Mouse (Mus musculus) embryonic fibroblast, embryonic 13.5 days (primary cell): ENCODE measurements around the gene Ext2.

ENCODE experiments used
- CTCF ChIP-seq: IDR thresholded peaks from 2 replicates; pipeline ENCODE4 v1.5.1; 2011; ENCODE audit warnings: mild to moderate bottlenecking, control low read depth, low read length, moderate library complexity, borderline replicate concordance; ENCODE audit not compliant: insufficient read depth
- POLR2A ChIP-seq: IDR thresholded peaks from 2 replicates; pipeline ENCODE4 v1.6.1; 2011; ENCODE audit warnings: low read depth, mild to moderate bottlenecking, control low read depth, low read length, moderate library complexity

DNA sequence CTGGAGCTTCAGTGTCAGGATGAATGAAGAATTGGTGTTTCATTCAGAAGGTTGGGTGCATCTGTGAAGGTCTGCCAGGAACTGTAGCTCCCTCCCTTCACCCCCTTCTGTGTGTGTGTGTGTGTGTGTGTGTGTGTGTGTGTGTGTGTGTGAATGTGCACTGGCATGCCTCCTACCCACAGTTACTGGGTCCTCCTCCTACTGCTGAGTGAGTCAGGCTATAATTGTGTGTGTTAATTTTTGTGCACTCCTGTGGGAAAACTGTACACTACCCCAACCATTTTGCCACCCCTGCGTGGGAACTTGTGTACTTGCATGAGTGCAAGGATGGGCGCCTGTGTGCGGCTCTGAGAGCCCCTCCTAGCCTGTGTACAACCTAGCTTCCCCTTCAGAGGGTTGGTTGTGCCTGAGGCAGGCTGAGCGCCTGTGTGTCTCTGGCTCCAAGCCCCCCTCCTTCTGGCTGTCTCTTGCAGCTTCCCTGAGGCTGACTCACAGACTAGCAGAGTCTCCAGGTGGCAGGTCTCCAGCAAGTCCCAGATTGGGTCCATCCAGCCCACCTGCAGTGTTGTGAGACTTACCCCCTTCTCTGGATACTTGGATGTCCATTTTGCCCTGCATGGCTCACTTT, 173.0 kb downstream of the Ext2 start:
- TF ChIP-seq CTCF: no peak
- no peak for TF ChIP-seq POLR2A
